Mouse (Mus musculus) kidney, embryonic 14.5 days (tissue): ENCODE data around the gene Hinfp. TPM values are rescaled to one million over a fixed set of nuclear protein-coding genes. Genes with fewer than 3 reads are reported as not detected.

Source experiments
- ATAC-seq: fragments of 200-750 bp; cut with Nextera tagmentation; 2 replicates; pipeline ENCODE4 v1.8.0; 2017; ENCODE audit warnings: moderate number of reproducible peaks, mild to moderate bottlenecking, moderate TSS enrichment, moderate library complexity; ENCODE audit not compliant: low FRiP score, low TSS enrichment
- H3K27ac ChIP-seq: fragments of 300-500 bp; sonication (generic); 2 replicates; pipeline ENCODE4 v1.5.1; 2014; ENCODE audit warnings: low read depth, mild to moderate bottlenecking, low read length, moderate library complexity, mixed read lengths
- H3K27me3 ChIP-seq: fragments of 300-500 bp; sonication (generic); 2 replicates; pipeline ENCODE4 v1.6.1; 2014; ENCODE audit warnings: mild to moderate bottlenecking, low read length; ENCODE audit not compliant: control insufficient read depth, insufficient read depth
- H3K36me3 ChIP-seq: fragments of 300-500 bp; sonication (generic); 2 replicates; pipeline ENCODE4 v1.6.1; 2014; ENCODE audit warnings: low read length, mixed read lengths; ENCODE audit not compliant: control insufficient read depth, insufficient read depth
- H3K4me1 ChIP-seq: fragments of 300-500 bp; sonication (generic); 2 replicates; pipeline ENCODE4 v1.6.1; 2014; ENCODE audit warnings: low read length, mixed read lengths; ENCODE audit not compliant: control insufficient read depth, insufficient read depth
- H3K4me2 ChIP-seq: fragments of 300-500 bp; sonication (generic); replicated peaks from 2 replicates; pipeline ENCODE4 v1.6.1; 2014; ENCODE audit warnings: low read depth, mild to moderate bottlenecking, low read length
- H3K4me3 ChIP-seq: fragments of 300-500 bp; sonication (generic); 2 replicates; pipeline ENCODE4 v1.5.1; 2014; ENCODE audit warnings: mild to moderate bottlenecking, low read length
- H3K9ac ChIP-seq: fragments of 300-500 bp; sonication (generic); 2 replicates; pipeline ENCODE4 v1.6.1; 2014; ENCODE audit warnings: low read depth, mild to moderate bottlenecking, low read length, moderate library complexity
- H3K9me3 ChIP-seq: fragments of 300-500 bp; sonication (generic); 2 replicates; pipeline ENCODE4 v1.6.1; 2016; ENCODE audit warnings: low read length; ENCODE audit not compliant: control insufficient read depth
- WGBS: fragments of 180-500 bp; shearing (Covaris S2); extraction: QIAGEN DNeasy Blood & Tissue Kit; methylation state at CpG from one replicate; pipeline ENCODE4 v1.1.7; 2014; 5-methylcytosine and 5-hydroxymethylcytosine counted together
- polyA plus RNA-seq: library from polyadenylated mRNA; unstranded; fragments of >200 nt; fragmentation: Nextera tagmentation; extraction: Ambion mirVana; gene quantifications from 2 replicates; pipeline ENCODE4 v1.2.1, GENCODE M21; 2014

Hinfp gene
- polyA plus RNA-seq, 1 experiment from 2014 or later = 24.5 TPM

- peaks cover 12% of the 10 kb centered on the region; the same call in 1 of the 2 replicates for H3K4me1 ChIP-seq
- H3K9ac ChIP-seq = peak within 1 kb of the TSS; percentile 73
- no peaks in the 10 kb centered on the region for H3K9me3 ChIP-seq
- H3K4me2 ChIP-seq = peak within 1 kb of the TSS; percentile 84
- peaks cover 46% of the 10 kb centered on the region for H3K36me3 ChIP-seq
- peak within 1 kb of the TSS; percentile 64 for H3K4me3 ChIP-seq
- H3K27me3 ChIP-seq = no peaks in the 10 kb centered on the region
- peak within 1 kb of the TSS; percentile 95 for H3K27ac ChIP-seq
- ATAC-seq = peak; percentile 93
- 0% methylated on average over 39 of the region's 39 CpGs for WGBS
Measured at GRCm38 (mm10) chr9:44343781-44344421, 38.4 kb upstream of the Hinfp start, which contains the start of gene Hmbs. Gene Hmbs (minus strand): TSS chr9:44344228.

GRCm38 (mm10) chr9:44343290-44343689 lies 37.8 kb upstream of the Hinfp start:
- Histone ChIP-seq H3K4me1 (peaks cover 12% of the 10 kb centered on the region; the same call in 1 of the 2 replicates), H3K9me3 (no peaks in the 10 kb centered on the region), H3K36me3 (peaks cover 45% of the 10 kb centered on the region), H3K4me3 (peak overlapping the region; percentile 64), H3K4me2 (peak overlapping the region; percentile 84), H3K9ac (peak overlapping the region; percentile 73), H3K27ac (peak overlapping the region; percentile 95; the same call in 1 of the 2 replicates), H3K27me3 (no peaks in the 10 kb centered on the region)
- WGBS = 8% methylated on average over 6 of the region's 6 CpGs
- peak; percentile 5; the same call in 1 of the 2 replicates for ATAC-seq

- Histone ChIP-seq H3K9me3 (no peaks in the 10 kb centered on the region), H3K4me1 (peaks cover 15% of the 10 kb centered on the region), H3K4me3 (no peak overlapping the region), H3K36me3 (peaks cover 42% of the 10 kb centered on the region), H3K27ac (no peak overlapping the region), H3K4me2 (no peak overlapping the region; the same call in 1 of the 2 replicates), H3K27me3 (no peaks in the 10 kb centered on the region), H3K9ac (no peak overlapping the region)
- WGBS = 94% methylated on average over 1 of the region's 1 CpGs
- no peak for ATAC-seq
Measured at GRCm38 (mm10) chr9:44342605-44343004, 37.1 kb upstream of the Hinfp start.

GRCm38 (mm10) chr9:44342173-44342572 lies 36.7 kb upstream of the Hinfp start:
- Histone ChIP-seq H3K36me3 (peaks cover 42% of the 10 kb centered on the region), H3K4me2 (no peak overlapping the region), H3K4me1 (peaks cover 19% of the 10 kb centered on the region), H3K4me3 (no peak overlapping the region), H3K27me3 (no peaks in the 10 kb centered on the region), H3K27ac (no peak overlapping the region), H3K9me3 (no peaks in the 10 kb centered on the region), H3K9ac (no peak overlapping the region)
- no peak for ATAC-seq
- 59% methylated on average over 3 of the region's 3 CpGs for WGBS

GRCm38 (mm10) chr9:44341487-44341886 lies 36.0 kb upstream of the Hinfp start:
- Histone ChIP-seq H3K36me3 (peaks cover 44% of the 10 kb centered on the region), H3K4me1 (peaks cover 26% of the 10 kb centered on the region), H3K9me3 (no peaks in the 10 kb centered on the region), H3K4me2 (no peak overlapping the region), H3K4me3 (no peak overlapping the region; the same call in 1 of the 2 replicates), H3K9ac (no peak overlapping the region), H3K27ac (no peak overlapping the region), H3K27me3 (no peaks in the 10 kb centered on the region)
- no peak for ATAC-seq
- WGBS = 84% methylated on average over 5 of the region's 5 CpGs

- H3K4me2 ChIP-seq = no peak overlapping the region
Measured at GRCm38 (mm10) chr9:44338574-44338973, 33.1 kb upstream of the Hinfp start.

GRCm38 (mm10) chr9:44337436-44338169 lies 32.1 kb upstream of the Hinfp start:
- WGBS = 67% methylated on average over 9 of the region's 9 CpGs
- no peak overlapping the region for H3K27ac ChIP-seq
- ATAC-seq = no peak

More at GRCm38 (mm10) chr9:44338574-44338973, 33.1 kb upstream of the Hinfp start:
- peaks cover 26% of the 10 kb centered on the region for H3K4me1 ChIP-seq
- H3K36me3 ChIP-seq = peaks cover 42% of the 10 kb centered on the region; the same call in 1 of the 2 replicates
- no peak overlapping the region for H3K9ac ChIP-seq
- H3K9me3 ChIP-seq = no peaks in the 10 kb centered on the region
- H3K4me3 ChIP-seq = no peak overlapping the region
- no peak for ATAC-seq
- 89% methylated on average over 5 of the region's 5 CpGs for WGBS
- H3K27ac ChIP-seq = no peak overlapping the region
- H3K27me3 ChIP-seq = no peaks in the 10 kb centered on the region

GRCm38 (mm10) chr9:44336964-44337363 lies 31.5 kb upstream of the Hinfp start:
- ATAC-seq = no peak
- peak overlapping the region; percentile 24; the same call in 1 of the 2 replicates for H3K27ac ChIP-seq

More at GRCm38 (mm10) chr9:44337436-44338169, 32.1 kb upstream of the Hinfp start:
- peaks cover 51% of the 10 kb centered on the region for H3K36me3 ChIP-seq
- peaks cover 20% of the 10 kb centered on the region for H3K4me1 ChIP-seq
- H3K27me3 ChIP-seq = no peaks in the 10 kb centered on the region
- peak overlapping the region; percentile 66 for H3K4me3 ChIP-seq
- H3K4me2 ChIP-seq = peak overlapping the region; percentile 38
- H3K9me3 ChIP-seq = no peaks in the 10 kb centered on the region
- H3K9ac ChIP-seq = peak overlapping the region; percentile 37; the same call in 1 of the 2 replicates

More at GRCm38 (mm10) chr9:44336964-44337363, 31.5 kb upstream of the Hinfp start:
- Histone ChIP-seq H3K36me3 (peaks cover 56% of the 10 kb centered on the region), H3K9me3 (no peaks in the 10 kb centered on the region), H3K4me1 (peaks cover 14% of the 10 kb centered on the region), H3K4me3 (peak overlapping the region; percentile 66), H3K4me2 (peak overlapping the region; percentile 38), H3K27me3 (no peaks in the 10 kb centered on the region), H3K9ac (peak overlapping the region; percentile 90)
- WGBS = 72% methylated on average over 3 of the region's 3 CpGs
